Mouse (Mus musculus) right cerebral cortex, postnatal 25 days (tissue): Measurements from ENCODE around the gene Gm2696.
"Not testable (repeated sequence)": the region's sequence is repeated elsewhere in the genome, so short reads cannot be mapped to it uniquely, and the experiment has no call there.

Experiments used
- DNase-seq: peaks from one replicate; pipeline ENCODE4 v3.0.0; 2022

Gm2696 gene

DNA sequence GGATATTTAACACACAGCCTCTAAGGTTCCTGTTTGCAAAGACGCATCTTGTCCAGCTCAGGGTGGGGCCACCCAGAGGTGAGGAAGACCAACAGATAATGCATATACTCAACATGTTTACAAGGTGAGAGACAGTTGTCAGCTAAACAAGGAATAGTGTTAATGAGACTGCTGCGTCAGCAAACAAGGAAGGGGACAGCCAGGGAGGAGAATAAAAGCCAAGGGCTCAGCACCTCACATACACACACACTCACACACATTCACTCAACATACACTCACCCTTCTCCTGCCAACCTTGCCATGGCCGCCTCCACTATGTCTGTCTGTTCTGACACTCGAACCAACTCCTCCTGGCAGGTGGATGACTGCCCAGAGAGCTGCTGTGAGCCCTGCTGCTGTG, at the start of gene Gm2696:
TSS of gene Gm2696 (plus strand) at position 301 of the 400 bp plus-strand sequence.
- DNase-seq = no peak

DNA sequence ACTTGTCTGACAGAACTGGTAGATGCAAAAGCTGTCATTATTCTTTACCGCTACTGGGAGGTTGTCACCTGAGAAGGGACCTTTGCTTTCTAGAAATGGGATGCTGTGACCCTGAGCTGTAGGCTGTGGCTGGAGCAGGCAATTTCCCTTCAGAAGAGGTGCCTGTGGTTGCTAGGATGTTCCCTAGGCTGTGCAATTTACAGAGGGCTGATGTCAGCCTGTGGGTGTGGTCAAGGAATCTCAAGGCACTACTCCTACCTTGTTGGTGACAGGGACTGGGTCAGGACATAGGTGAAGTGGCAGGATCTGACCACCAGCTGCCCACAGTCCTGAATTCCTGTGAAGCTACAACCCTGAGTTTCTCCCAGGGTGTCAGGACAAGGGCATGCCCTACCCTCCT, 44.8 kb upstream of the Gm2696 start:
- DNase-seq = no peak

DNA sequence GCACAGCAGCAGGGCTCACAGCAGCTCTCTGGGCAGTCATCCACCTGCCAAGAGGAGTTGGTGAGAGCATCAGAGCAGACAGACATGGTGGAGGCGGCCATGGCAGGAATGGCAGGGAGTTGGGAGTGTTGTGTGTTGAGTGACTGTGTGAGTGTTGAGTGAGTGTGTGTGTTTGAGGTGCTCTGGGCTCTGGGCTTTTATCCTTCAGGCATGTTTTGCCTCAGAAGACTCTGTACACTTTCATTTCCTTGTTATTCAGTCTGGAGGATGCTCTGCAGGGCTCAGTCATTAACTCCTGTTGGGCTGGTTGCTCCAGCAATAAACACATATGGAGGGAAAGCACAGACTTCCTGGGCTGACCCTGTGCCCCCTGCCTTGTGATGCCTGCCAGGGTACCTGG, 43.3 kb upstream of the Gm2696 start, which contains the start of gene Gm3238:
TSS of gene Gm3238 (minus strand) at position 101 of the 400 bp plus-strand sequence.
- not testable (repeated sequence) for DNase-seq

DNA sequence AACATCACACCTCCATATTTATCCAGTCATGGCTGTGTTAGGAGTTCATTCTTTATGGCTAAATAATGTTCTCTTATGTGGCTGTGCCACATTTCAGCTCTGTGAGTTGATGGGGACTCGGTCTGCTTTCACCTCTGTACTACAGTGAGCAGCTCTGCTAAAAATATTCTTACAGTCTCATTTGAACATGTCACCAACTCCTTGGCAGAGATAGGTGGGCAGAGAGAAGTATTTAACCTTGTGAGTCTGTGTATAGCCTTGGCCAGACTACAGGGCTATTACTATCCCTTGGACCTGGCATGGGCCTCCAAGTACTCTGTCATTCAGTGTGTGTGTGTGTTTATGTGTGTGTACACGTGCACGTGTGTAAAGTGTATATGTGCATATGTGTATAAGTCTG, 42.3 kb upstream of the Gm2696 start:
- not testable (repeated sequence) for DNase-seq

DNA sequence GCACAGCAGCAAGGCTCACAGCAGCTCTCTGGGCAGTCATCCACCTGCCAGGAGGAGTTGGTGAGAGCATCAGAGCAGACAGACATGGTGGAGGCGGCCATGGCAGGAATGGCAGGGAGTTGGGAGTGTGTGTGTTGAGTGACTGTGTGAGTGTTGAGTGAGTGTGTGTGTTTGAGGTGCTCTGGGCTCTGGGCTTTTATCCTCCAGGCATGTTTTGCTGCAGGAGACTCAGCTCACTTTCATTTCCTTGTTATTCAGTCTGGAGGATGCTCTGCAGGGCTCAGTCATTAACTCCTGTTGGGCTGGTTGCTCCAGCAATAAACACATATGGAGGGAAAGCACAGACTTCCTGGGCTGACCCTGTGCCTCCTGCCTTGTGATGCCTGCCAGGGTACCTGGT, 37.6 kb upstream of the Gm2696 start, which contains the start of gene Gm7138:
TSS of gene Gm7138 (minus strand) at position 101 of the 400 bp plus-strand sequence.
- DNase-seq = not testable (repeated sequence)

DNA sequence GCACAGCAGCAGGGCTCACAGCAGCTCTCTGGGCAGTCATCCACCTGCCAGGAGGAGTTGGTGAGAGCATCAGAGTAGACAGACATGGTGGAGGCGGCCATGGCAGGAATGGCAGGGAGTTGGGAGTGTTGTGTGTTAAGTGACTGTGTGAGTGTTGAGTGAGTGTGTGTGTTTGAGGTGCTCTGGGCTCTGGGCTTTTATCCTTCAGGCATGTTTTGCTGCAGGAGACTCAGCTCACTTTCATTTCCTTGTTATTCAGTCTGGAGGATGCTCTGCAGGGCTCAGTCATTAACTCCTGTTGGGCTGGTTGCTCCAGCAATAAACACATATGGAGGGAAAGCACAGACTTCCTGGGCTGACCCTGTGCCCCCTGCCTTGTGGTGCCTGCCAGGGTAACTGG, 32.0 kb upstream of the Gm2696 start, which contains the start of gene Gm3250:
TSS of gene Gm3250 (minus strand) at position 101 of the 400 bp plus-strand sequence.
- not testable (repeated sequence) for DNase-seq

DNA sequence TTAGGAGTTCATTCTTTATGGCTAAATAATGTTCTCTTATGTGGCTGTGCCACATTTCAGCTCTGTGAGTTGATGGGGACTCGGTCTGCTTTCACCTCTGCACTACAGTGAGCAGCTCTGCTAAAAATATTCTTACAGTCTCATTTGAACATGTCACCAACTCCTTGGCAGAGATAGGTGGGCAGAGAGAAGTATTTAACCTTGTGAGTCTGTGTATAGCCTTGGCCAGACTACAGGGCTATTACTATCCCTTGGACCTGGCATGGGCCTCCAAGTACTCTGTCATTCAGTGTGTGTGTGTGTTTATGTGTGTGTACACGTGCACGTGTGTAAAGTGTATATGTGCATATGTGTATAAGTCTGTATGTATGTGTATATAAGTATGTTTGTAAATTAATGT, 31.1 kb upstream of the Gm2696 start:
- not testable (repeated sequence) for DNase-seq

DNA sequence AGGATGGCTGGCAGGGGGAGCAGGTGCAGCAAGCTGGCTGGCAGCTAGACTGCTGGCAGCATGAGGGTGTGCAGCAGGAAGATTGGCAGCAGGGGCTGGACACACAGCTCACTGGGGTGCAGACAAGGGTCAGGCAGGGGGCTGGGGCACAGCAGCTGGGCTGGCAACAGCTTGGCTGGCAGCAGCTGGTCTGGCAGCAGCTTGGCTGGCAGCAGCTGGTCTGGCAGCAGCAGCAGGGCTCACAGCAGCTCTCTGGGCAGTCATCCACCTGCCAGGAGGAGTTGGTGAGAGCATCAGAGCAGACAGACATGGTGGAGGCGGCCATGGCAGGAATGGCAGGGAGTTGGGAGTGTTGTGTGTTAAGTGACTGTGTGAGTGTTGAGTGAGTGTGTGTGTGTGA, 26.6 kb upstream of the Gm2696 start, which contains the start of gene Gm7137:
TSS of gene Gm7137 (minus strand) at position 325 of the 400 bp plus-strand sequence.
- peak; percentile 21 for DNase-seq

DNA sequence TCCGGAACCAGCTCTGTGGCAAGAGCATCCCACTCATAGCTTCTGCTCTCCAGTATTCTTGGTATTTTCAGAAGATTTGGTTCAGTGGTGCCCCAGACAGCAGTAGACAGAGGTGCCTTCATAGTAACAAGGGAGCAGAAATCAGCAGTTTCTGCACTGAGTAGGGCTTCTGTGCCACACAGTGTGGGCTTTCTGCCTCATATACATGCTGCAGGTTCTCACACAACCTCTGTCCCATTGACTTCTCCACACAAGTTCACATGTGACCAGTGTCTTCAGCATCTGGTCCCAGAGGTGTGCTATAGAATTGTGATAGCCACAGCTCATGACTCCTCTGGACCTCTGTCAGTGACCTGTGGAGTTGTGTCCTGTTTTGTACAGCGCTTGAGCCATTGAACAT, 25.9 kb upstream of the Gm2696 start:
- no peak for DNase-seq

DNA sequence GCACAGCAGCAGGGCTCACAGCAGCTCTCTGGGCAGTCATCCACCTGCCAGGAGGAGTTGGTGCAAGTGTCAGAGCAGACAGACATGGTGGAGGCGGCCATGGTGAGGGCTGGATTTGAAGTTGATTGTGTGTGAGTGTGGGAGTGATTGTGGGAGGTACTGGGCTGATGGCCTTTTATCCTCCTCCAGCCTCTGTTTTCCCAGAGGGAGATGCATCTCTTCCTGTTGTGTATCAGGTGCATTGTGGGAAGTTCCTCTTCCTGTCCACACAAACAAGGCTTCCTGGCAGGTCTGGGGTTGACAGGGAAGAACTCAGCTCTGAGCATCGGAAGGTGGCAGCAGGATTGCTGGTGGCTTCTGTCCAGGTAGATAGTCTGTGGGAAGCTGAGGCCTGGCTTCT, 19.5 kb upstream of the Gm2696 start, which contains the start of gene Gm9639:
TSS of gene Gm9639 (minus strand) at position 101 of the 400 bp plus-strand sequence.
- DNase-seq = no peak

DNA sequence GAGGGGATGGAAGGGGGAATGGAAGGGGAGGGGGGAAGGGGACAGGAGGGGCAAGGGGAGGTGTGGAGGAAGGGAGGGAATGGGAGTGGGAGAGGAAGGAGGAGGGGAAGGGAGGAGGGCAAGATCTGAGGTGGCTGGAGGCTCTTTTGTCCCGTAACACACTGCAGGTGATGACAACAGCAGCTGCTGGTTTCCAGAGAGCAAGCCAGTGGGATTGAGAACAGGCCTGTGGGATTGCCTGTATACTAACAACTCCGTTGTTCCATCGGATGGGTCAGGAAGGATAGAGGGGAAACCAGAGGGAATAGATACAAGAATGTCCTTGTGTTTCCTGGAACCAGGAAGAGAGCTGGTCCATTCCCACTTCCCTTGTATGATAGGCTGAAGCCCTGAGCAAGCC, 16.8 kb upstream of the Gm2696 start:
- DNase-seq = no peak

DNA sequence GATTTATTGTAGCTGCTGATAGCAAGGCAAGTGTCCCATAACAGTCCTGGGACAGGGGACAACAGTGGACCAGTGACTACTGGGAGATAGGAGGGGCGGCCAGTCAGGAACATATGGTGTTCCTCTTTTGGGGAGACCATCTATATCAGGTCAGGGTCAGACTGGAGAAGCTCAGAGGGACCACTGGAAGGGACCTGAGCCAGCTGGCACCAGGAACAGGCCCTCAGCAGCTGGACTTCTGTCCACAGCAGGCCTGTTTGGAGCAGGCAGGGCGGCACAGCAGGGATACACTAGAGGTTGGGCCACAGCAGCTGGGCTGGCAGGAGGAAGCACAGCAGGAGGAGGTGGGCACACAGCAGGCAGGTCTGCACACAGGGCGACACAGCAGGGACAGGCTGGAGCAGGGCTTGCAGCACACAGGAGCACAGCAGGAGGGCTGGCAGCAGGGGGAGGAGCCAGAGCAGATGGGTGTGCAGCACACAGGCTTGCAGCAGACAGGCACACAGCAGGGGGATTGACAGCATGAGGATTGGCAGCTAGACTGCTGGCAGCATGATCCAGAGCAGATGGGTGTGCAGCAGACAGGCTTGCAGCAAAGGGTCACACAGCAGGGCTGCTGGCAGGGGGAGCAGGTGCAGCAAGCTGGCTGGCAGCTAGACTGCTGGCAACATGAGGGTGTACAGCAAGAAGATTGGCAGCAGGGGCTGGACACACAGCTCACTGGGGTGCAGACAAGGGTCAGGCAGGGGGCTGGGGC, 16.1 kb upstream of the Gm2696 start:
- DNase-seq = not testable (repeated sequence)

DNA sequence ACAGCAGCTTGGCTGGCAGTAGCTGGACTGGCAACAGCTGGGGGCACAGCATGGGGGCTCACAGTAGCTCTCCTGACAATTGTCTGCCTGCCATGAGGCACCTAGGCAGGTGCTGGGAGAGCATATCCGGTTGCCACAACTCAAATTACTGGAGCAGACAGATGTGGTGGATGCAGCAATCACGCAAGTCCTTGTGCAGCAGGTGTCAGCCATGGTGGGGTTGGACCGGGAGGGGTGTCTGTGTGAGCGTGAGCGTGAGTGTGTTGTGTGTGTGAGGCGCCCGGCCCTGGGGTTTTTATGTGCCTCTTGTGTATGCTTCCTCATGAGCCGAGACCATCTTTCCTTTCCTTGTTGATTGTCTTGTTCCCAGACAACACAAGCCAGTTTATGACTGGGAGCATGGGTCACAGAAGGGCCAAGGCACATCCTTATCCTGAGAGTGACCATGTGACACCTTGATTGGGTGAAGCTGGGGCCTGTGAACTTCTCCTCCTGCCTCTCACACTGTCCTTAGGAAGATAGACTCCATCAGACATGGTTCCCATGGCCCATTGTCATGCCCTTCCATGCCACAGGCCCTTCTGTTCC, 15.5 kb upstream of the Gm2696 start, which contains the start of gene Gm19668:
TSS of gene Gm19668 (minus strand) at position 213 of the 588 bp plus-strand sequence.
- DNase-seq = no peak

DNA sequence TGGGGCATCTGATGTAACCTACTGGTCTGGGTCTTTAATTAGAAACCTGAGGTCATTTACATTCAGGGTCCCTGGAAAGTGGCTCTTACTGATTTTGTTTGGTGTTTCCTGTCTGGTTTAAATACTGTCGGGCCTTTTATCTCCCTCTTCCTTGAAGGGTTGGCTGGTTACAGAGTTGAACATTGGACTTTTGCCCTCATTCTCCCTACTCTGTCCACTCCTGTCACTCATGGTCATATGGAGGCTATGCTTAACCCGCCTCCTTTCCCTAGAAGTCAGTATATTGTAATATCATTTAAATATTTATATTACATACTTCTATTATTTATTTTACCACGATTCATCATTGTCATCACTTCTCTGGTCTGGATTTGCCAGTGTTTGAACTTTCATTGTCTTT, 10.4 kb upstream of the Gm2696 start:
- no peak for DNase-seq

DNA sequence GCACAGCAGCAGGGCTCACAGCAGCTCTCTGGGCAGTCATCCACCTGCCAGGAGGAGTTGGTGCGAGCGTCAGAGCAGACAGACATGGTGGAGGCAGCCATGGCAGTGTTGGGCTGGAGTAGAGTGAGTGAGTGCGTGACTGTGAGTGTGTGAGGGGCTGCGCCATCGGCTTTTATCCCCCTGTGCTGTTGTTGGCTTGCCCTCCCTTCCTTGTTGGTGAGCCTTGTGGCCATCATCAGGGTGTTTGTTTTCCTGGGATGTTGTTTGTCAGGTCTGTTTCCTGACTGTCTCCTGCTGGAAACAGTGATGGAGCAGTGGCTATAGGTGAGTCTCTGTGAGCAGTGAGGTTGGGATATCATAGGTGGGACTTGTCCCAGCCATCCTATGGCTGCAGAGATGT, 2.7 kb upstream of the Gm2696 start, which contains the start of gene Gm9507:
TSS of gene Gm9507 (minus strand) at position 101 of the 400 bp plus-strand sequence.
- DNase-seq = no peak

DNA sequence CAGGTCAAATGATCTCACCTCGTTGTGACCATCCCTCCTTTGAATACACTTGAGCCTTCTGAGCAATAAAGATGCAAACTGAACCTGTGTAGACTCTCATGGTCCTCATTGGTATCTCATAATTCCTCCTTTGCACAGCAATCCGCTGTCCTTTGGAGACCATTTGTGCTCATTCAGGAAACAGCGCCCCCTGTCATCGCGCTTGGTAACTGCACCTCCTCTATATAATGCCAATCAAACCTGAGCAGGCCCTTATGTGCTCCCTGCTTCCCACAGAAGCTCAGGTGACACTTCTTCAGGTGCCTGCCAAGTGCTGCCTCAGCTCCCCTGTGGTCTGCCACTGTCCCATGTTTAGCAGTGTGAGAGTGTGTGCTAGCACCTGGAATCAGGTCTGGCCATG, 1.0 kb downstream of the Gm2696 start:
- no peak for DNase-seq

DNA sequence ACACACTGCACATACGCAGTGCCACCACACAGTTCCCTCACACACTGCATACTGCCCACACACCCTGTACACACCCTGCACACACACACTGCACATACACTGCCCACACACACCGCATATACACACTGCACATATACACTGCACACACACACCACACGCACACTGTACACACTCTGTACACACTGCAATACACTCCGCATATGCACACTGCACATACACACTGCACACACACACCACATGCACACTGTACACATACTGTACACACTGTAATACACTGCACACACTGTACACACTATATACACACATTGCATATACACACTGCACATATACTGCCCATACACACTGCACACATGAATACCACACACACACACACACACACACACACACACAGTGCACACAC, 4.0 kb downstream of the Gm2696 start:
- DNase-seq = no peak

DNA sequence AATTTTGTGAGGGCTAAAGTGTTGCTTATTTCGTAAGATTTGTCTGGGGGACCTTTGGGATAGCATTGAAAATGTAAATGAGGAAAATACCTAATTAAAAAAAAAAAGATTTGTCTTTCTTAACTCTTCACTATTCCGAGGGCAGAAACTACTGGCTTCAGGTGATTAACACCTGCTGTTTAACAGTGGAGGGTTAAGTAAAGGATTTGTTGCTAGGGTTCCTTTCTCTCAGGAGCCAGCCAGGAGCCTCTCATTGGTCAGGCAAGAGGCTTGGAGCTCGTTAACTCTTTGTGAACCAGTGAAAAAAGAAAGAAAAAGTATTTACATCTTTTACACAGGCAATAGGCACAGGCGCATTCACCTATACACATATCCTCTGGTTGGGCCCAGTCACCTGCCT, 4.7 kb downstream of the Gm2696 start:
- no peak for DNase-seq

DNA sequence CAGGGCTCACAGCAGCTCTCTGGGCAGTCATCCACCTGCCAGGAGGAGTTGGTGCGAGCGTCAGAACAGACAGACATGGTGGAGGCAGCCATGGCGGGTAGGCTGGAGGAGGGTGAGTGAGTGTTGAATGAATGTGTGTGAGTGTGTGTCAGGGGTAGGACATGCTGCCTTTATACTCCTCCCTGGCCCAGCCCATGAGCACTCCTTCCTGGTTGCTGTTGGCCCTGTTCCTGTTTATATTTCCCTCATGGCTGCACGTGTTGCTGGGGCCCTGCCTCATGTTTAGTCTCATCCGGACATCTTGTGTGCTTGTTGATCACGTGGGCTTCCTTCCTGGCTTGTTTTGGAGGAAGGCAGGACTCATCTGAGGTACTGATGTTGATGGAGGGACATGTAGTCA, 12.5 kb downstream of the Gm2696 start, which contains the start of gene Krtap10-4:
TSS of gene Krtap10-4 (minus strand) at position 145 of the 400 bp plus-strand sequence.
- DNase-seq = no peak

DNA sequence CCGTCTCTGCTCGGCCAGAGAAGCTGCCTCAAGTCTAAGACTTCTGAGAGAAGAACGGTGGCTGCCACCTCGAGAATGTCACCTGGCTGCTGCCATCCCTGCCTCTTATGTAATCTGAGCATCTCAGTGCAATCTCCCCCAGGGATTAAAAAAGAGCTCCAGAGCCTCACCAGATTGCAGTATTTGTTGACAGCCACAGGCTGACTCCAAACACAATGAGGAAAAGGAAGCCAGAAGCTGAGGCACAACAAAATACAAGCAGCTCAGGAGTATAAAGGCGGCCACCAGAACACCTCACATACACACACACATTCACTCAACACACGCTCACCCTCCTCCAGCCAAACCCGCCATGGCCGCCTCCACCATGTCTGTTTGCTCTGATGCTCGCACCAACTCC, 21.2 kb downstream of the Gm2696 start, which contains the start of gene Krtap10-10:
TSS of gene Krtap10-10 (plus strand) at position 301 of the 400 bp plus-strand sequence.
- peak; percentile 17 for DNase-seq

DNA sequence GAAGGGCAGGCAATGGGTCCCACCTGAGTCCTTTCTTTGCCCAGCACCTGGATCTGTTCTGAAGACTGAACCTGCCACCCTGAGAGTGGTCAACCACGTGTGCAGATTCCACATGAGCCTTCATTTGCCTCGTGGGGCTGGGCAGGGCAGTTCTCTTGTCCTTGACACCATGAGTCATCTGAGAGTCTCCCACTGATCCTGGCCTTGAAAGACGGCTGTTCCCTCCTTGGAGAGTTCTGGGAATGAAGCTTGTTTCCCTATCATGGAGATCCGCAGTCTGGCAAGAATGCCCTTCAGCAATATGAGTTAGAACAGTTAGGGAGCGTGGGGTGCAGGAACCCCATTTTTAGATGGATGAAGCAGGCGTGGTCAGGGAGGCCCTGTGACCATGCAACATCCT, 24.5 kb downstream of the Gm2696 start:
- no peak for DNase-seq

DNA sequence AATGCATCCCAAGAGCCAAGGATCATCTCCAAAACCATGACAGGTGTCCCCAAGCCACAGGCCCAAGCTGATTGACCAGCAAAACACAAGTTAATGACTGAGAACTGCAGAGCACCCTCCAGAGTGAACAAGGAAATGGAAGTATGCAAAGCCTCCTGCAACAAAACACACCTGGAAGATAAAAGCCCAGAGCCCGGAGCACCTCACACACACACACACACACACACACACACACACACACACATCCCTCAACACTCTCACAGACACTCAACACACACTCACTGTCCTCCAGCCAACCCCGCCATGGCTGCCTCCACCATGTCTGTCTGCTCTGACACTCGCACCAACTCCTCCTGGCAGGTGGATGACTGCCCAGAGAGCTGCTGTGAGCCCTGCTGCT, 32.0 kb downstream of the Gm2696 start, which contains the start of gene Gm36176:
TSS of gene Gm36176 (plus strand) at position 301 of the 400 bp plus-strand sequence.
- DNase-seq = no peak

DNA sequence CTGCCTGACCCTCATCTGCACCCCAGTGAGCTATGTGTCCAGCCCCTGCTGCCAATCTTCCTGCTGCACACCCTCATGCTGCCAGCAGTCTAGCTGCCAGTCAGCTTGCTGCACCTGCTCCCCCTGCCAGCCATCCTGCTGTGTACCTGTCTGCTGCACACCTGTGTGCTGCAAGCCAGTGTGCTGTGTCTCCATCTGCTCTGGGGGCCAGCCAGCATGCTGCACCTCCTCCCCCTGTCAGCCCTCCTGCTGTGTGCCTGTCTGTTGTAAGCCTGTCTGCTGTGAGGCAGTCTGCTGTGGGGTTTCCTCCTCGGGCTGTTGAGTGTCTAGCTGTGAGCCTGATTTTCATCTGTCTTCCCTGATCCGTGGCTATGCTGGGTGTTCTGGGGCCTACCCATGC, 32.5 kb downstream of the Gm2696 start:
- DNase-seq = no peak

DNA sequence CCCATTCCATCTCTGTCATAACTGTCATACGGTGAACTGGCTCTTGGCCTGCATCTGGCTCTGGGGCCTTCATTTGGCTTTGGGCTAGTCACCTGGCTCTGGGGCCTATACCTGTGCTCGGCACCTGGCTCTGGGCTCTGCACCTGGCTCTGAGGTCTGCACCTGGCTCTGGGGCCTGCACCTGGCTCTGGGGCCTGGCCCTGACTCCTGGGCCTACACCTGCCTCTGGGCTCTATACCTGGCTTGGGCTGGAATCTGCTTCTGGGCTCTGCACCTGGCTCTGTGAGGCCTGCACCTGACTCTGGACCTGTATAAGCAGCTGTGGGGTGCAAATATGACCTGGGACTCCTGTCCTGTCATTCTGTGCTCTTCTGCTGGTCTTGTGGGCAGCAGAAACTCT, 33.1 kb downstream of the Gm2696 start:
- no peak for DNase-seq
